Mouse (Mus musculus): Measurements from ENCODE around the gene Fuca1. TPM values are rescaled to one million over a fixed set of nuclear protein-coding genes. Genes with fewer than 3 reads are reported as not detected.
A peak's percentile ranks its signal among the peaks of the same experiment; 100 is the strongest.

The Fuca1 gene
- polyA plus RNA-seq, 1 experiment: 19.9 TPM

DNA sequence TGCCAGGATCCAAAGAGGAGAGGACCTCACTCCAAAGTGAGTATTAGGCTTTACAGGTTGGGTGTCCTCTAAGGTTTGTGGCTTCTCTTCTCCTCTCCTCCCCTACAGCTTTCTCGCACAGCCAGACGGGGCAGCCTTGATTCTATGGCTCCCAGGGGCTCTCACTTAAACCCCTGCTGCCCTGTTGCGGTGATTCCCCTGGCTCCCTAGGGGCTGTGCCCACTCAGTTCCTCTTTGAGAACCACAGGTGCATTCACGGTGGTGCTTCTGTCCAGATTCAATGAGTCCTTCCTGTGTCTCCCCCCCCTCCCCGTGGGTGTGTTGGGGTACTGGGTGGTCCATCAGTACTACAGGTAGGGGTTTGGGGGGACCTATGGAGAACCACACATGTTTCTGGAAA is 20.5 kb upstream of the Fuca1 start:
- H3K4me1 ChIP-seq: peaks cover 90% of the 10 kb centered on the region

GRCm38 (mm10) chr4:135902606-135903242 is 17.8 kb upstream of the Fuca1 start:
- H3K4me3 ChIP-seq (replicated peaks): no peak overlapping the region
- H3K27me3 ChIP-seq (replicated peaks): no peaks in the 10 kb centered on the region
- no peak for TF ChIP-seq GATA1 (IDR thresholded peaks at IDR 0.05; ENCODE audit: borderline replicate concordance, low read length)
- TF ChIP-seq FLI1 (IDR thresholded peaks at IDR 0.05; ENCODE audit: low read length): no peak
- peaks cover 87% of the 10 kb centered on the region for H3K4me1 ChIP-seq
- peaks cover 77% of the 10 kb centered on the region for H3K36me3 ChIP-seq (replicated peaks; ENCODE audit: low read length)
- no peaks in the 10 kb centered on the region for H3K9me3 ChIP-seq

More for the DNA sequence above, 20.5 kb upstream of the Fuca1 start:
- no peaks in the 10 kb centered on the region for H3K27me3 ChIP-seq (replicated peaks)
- H3K9me3 ChIP-seq: no peaks in the 10 kb centered on the region
- H3K36me3 ChIP-seq (replicated peaks; ENCODE audit: low read length): peaks cover 53% of the 10 kb centered on the region
- TF ChIP-seq FLI1 (IDR thresholded peaks at IDR 0.05; ENCODE audit: low read length): no peak
- no peak for TF ChIP-seq GATA1 (IDR thresholded peaks at IDR 0.05; ENCODE audit: borderline replicate concordance, low read length)
- H3K4me3 ChIP-seq (replicated peaks): no peak overlapping the region

DNA sequence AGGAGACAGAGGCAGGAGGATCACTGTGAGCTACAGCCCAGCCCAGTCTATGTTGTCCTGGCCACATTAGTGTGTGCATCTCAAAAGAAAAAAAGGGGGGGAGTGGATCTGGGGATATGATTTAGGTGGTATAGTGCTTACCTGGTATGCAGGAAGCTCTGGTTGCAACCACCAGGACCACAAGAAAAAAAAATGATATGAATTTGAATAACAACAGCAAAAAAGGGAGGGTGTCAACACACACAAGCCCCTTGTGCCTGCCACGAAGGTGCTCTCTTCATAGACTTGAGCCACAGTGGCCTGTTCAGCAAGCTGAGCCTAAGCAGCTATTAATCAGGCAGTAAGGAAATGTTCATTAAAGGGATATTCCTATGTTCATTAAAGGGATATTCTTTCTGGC is 15.7 kb upstream of the Fuca1 start:
- peaks cover 85% of the 10 kb centered on the region for H3K4me1 ChIP-seq
- peaks cover 88% of the 10 kb centered on the region for H3K36me3 ChIP-seq (replicated peaks; ENCODE audit: low read length)
- TF ChIP-seq GATA1 (IDR thresholded peaks at IDR 0.05; ENCODE audit: borderline replicate concordance, low read length) (no peak), FLI1 (IDR thresholded peaks at IDR 0.05; ENCODE audit: low read length) (no peak)

GRCm38 (mm10) chr4:135906633-135907032 is 13.9 kb upstream of the Fuca1 start:
- Histone ChIP-seq H3K9me3 (no peaks in the 10 kb centered on the region), H3K4me3 (replicated peaks) (peak overlapping the region; percentile 9), H3K36me3 (replicated peaks; ENCODE audit: low read length) (peaks cover 70% of the 10 kb centered on the region), H3K4me1 (peaks cover 93% of the 10 kb centered on the region), H3K27me3 (replicated peaks) (no peaks in the 10 kb centered on the region)
- TF ChIP-seq GATA1 (IDR thresholded peaks at IDR 0.05; ENCODE audit: borderline replicate concordance, low read length) (no peak), FLI1 (IDR thresholded peaks at IDR 0.05; ENCODE audit: low read length) (no peak)

More for the DNA sequence above, 15.7 kb upstream of the Fuca1 start:
- Histone ChIP-seq H3K9me3 (no peaks in the 10 kb centered on the region), H3K27me3 (replicated peaks) (no peaks in the 10 kb centered on the region), H3K4me3 (replicated peaks) (no peak overlapping the region)

GRCm38 (mm10) chr4:135909326-135910066 is 11.0 kb upstream of the Fuca1 start:
- Histone ChIP-seq H3K9me3 (no peaks in the 10 kb centered on the region), H3K4me3 (replicated peaks) (no peak overlapping the region), H3K4me1 (peaks cover 93% of the 10 kb centered on the region), H3K36me3 (replicated peaks; ENCODE audit: low read length) (peaks cover 52% of the 10 kb centered on the region), H3K27me3 (replicated peaks) (no peaks in the 10 kb centered on the region)
- no peak for TF ChIP-seq FLI1 (IDR thresholded peaks at IDR 0.05; ENCODE audit: low read length)
- no peak for TF ChIP-seq GATA1 (IDR thresholded peaks at IDR 0.05; ENCODE audit: borderline replicate concordance, low read length)

- peak overlapping the region; percentile 89 for H3K4me3 ChIP-seq (replicated peaks)
- peaks cover 86% of the 10 kb centered on the region for H3K4me1 ChIP-seq
Observed at GRCm38 (mm10) chr4:135911531-135911930, 9.0 kb upstream of the Fuca1 start.

GRCm38 (mm10) chr4:135912164-135912563 is 8.4 kb upstream of the Fuca1 start:
- TF ChIP-seq FLI1 (IDR thresholded peaks at IDR 0.05; ENCODE audit: low read length): no peak
- no peak for TF ChIP-seq GATA1 (IDR thresholded peaks at IDR 0.05; ENCODE audit: borderline replicate concordance, low read length)
- peaks cover 89% of the 10 kb centered on the region for H3K4me1 ChIP-seq
- peak overlapping the region; percentile 92 for H3K4me3 ChIP-seq (replicated peaks)
- no peaks in the 10 kb centered on the region for H3K27me3 ChIP-seq (replicated peaks)
- no peaks in the 10 kb centered on the region for H3K9me3 ChIP-seq
- peaks cover 48% of the 10 kb centered on the region for H3K36me3 ChIP-seq (replicated peaks; ENCODE audit: low read length)

More at GRCm38 (mm10) chr4:135911531-135911930, 9.0 kb upstream of the Fuca1 start:
- peak; percentile 72 for TF ChIP-seq FLI1 (IDR thresholded peaks at IDR 0.05; ENCODE audit: low read length)
- peak; percentile 80; the same call in 1 of the 3 replicates for TF ChIP-seq GATA1 (IDR thresholded peaks at IDR 0.05; ENCODE audit: borderline replicate concordance, low read length)
- H3K9me3 ChIP-seq: no peaks in the 10 kb centered on the region
- peaks cover 45% of the 10 kb centered on the region for H3K36me3 ChIP-seq (replicated peaks; ENCODE audit: low read length)
- no peaks in the 10 kb centered on the region for H3K27me3 ChIP-seq (replicated peaks)

DNA sequence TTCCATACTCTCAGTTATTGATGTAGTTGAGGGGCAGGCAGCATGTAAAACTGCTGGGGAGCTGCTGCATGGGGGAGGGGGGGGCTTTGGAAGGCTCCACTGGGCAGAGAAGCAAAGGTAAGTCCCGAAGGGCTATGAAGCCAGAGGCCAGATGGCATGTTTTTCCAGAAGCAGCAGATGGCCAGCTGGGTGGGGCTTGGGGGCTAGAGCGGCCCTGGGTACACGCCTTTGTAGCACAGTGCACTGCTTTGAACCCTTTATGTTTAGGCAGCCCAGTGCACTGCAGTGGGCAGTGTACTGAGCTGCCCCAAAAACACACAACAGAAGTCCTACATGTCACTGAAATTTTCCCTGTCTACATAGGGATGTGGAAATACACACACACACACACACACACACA is 7.7 kb upstream of the Fuca1 start:
- Histone ChIP-seq H3K27me3 (replicated peaks) (no peaks in the 10 kb centered on the region), H3K36me3 (replicated peaks; ENCODE audit: low read length) (peaks cover 49% of the 10 kb centered on the region), H3K4me3 (replicated peaks) (peak overlapping the region; percentile 92), H3K9me3 (no peaks in the 10 kb centered on the region), H3K4me1 (peaks cover 90% of the 10 kb centered on the region)
- TF ChIP-seq GATA1 (IDR thresholded peaks at IDR 0.05; ENCODE audit: borderline replicate concordance, low read length) (no peak), FLI1 (IDR thresholded peaks at IDR 0.05; ENCODE audit: low read length) (no peak)

DNA sequence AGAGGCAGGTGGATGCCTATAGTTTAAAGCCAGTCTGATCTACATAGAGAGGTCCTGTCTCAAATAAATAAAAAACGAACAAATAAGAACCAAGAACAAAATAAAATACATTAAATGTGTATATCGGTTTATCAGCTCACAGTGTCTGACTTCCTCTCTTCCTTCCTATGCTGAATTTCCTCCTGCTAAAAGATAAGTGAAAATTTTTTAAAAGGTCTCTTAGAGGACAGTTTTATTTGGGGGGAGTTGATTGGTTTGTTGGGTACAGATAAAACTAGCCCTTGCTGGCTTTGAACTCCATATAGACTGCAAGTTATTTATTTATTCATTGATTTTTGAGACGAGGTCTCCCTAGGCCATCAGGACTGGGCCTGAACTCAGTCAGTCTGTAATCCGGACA is 7.1 kb upstream of the Fuca1 start:
- no peaks in the 10 kb centered on the region for H3K9me3 ChIP-seq
- TF ChIP-seq GATA1 (IDR thresholded peaks at IDR 0.05; ENCODE audit: borderline replicate concordance, low read length): no peak
- no peak for TF ChIP-seq FLI1 (IDR thresholded peaks at IDR 0.05; ENCODE audit: low read length)
- H3K36me3 ChIP-seq (replicated peaks; ENCODE audit: low read length): peaks cover 49% of the 10 kb centered on the region
- peak overlapping the region; percentile 92 for H3K4me3 ChIP-seq (replicated peaks)
- peaks cover 90% of the 10 kb centered on the region for H3K4me1 ChIP-seq
- no peaks in the 10 kb centered on the region for H3K27me3 ChIP-seq (replicated peaks)

Measured in megakaryocyte, embryonic 14.5 days (primary cell).